Mouse (Mus musculus) right cerebral cortex, postnatal 14 days (tissue): ENCODE data around the gene Dctn5.

Source experiments
- DNase-seq: peaks from one replicate; pipeline ENCODE4 v3.0.0; 2022

Dctn5 gene

DNA sequence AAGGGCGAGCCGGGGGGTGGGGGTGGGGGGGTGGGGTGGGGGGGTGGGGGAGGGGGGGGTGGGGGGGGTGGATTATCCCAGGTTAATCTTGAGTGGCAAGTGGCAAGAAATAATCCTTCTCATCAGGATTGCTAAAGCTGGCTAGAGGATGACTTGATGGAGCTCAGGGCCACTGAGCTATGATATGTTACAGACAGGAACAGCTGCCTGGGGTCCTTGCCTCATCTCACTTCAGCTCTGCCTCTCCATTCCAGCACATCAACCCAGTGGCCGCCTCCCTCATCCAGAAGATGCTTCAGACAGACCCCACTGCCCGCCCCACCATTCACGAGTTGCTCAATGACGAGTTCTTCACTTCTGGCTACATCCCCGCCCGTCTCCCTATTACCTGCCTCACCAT lies 30.9 kb downstream of the Dctn5 start:
- DNase-seq: no peak

GRCm38 (mm10) chr7:122167203-122167602 lies 34.4 kb downstream of the Dctn5 start:
- DNase-seq: no peak

- DNase-seq: no peak
Observed at GRCm38 (mm10) chr7:122170705-122171104, 37.9 kb downstream of the Dctn5 start.

- DNase-seq: no peak
Observed at GRCm38 (mm10) chr7:122171613-122172012, 38.8 kb downstream of the Dctn5 start.

DNA sequence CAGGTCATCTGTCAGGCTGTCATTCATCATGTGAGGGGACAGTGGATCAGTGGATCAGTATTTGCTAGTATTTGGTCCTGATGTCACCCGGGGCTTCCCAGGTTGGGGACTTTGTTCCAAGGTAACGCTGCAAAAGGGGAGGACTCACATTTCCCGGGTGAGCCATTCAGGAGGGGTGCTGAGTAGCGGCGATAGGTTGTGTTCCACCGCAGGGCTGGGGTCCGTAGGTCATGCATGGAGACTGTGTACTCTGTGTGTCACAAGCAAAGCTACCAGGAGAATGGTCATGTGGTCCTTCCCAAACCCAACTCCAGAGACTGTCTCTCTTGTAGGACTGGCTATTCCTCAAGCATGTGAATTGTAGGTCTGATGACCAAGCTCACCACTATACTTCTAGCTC lies 47.9 kb downstream of the Dctn5 start:
- no peak for DNase-seq

DNA sequence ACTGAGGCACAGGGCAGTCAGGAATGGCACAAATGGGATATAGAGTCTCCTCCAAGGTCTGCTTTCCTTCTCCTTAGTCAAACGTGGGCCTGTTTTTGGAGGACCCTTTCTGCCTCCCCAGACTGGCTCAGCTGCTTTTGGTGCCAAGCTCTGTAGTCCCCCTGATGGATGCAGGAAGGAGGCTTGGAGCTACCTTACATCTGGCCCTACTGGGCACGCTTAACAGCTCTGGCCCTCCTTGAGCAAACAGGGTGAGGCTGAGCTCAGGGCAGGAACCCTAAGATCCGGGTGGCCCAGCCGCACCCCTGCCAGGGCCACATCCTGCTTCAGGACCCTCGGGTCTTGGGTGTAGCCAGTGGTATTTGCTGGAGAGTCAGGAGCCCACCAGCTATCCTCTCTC lies 51.7 kb downstream of the Dctn5 start:
- DNase-seq: no peak

GRCm38 (mm10) chr7:122186043-122186442 lies 53.2 kb downstream of the Dctn5 start, which contains the start of gene Ern2:
Gene Ern2, minus strand, starts transcription at chr7:122186207.
- no peak for DNase-seq

DNA sequence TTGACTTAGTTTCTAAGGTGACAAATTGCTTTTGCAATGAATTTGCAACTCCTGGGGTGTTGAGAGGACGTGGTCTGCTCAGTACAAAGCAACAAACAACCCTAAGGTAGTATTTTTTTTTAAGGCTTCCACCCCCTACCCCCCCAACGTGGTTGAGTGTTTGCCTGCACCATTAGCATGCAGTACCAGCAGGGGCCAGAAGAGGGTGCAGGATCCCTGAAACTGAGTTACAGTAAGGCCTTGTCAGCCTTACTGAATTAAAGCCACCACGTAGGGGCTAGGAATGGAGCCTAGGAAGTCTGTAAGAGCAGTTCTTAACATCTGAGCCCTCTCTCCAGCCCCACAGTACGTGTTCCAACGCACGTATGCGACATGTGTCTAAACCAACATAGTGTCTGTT lies 56.6 kb downstream of the Dctn5 start:
- peak; percentile 62 for DNase-seq

- no peak for DNase-seq
Observed at GRCm38 (mm10) chr7:122191097-122191496, 58.3 kb downstream of the Dctn5 start.

DNA sequence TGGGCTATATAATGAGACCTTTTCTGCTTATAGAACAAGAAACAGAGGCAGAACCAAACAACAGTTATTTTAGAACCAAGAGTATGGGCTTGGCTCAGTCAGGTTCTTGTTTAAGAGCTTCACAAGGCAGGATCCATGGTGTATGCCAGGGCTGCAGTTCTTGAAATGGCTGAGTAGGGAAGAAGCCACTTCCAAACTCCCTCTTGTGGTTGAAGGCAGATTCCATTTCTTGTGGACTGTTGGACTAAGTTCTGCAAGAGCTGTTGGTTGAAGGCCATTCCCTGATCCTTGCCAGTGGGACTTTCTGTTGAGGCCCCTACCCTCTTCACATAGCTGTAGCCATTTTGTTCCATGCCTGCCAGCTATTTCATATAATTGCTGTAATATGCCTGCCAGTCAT lies 61.1 kb downstream of the Dctn5 start:
- no peak for DNase-seq

- no peak for DNase-seq
Observed at GRCm38 (mm10) chr7:122196771-122197170, 63.9 kb downstream of the Dctn5 start.

- peak; percentile 43 for DNase-seq
Observed at GRCm38 (mm10) chr7:122197306-122197705, 64.5 kb downstream of the Dctn5 start.
